Mouse (Mus musculus) megakaryocyte, embryonic 14.5 days (primary cell): Measurements from ENCODE around the gene Ccdc14.

Experiments
- FLI1 ChIP-seq: IDR thresholded peaks from 2 replicates; pipeline ENCODE4 v1.6.1; 2012; ENCODE audit warnings: low read length, inconsistent platforms, mixed read lengths
- GATA1 ChIP-seq: IDR thresholded peaks from 3 replicates; pipeline ENCODE4 v1.6.1; 2012; ENCODE audit warnings: mixed read lengths, low read length, inconsistent platforms, borderline replicate concordance

GRCm38 (mm10) chr16:34667031-34667726 lies 23.2 kb upstream of the Ccdc14 start:
- TF ChIP-seq FLI1 (no peak), GATA1 (no peak)
